Mouse (Mus musculus) embryonic facial prominence, embryonic 13.5 days (tissue): ENCODE measurements at regions not wholly inside any gene's neighbourhood (a gene's known extent, or its start where the extent isn't known, plus 50 kb on each side); places are given as distances from the start of the nearest gene placed in this dataset.
A peak's percentile ranks its signal among the peaks of the same experiment; 100 is the strongest.

Experiments
- ATAC-seq: fragments of 200-750 bp; cut with Nextera tagmentation; 2 replicates; pipeline ENCODE4 v1.8.0; 2017; ENCODE audit warnings: low read depth; ENCODE audit not compliant: insufficient number of reproducible peaks, insufficient read depth, low FRiP score, low TSS enrichment
- H3K27ac ChIP-seq: fragments of 300-500 bp; sonication (generic); 2 replicates; pipeline ENCODE4 v1.5.1; 2015; ENCODE audit warnings: moderate library complexity, mild to moderate bottlenecking, inconsistent platforms
- H3K27me3 ChIP-seq: fragments of 300-500 bp; sonication (generic); 2 replicates; pipeline ENCODE4 v1.6.1; 2015; ENCODE audit warnings: mild to moderate bottlenecking, inconsistent platforms
- H3K36me3 ChIP-seq: fragments of 300-500 bp; sonication (generic); 2 replicates; pipeline ENCODE4 v1.6.1; 2015; ENCODE audit warnings: mild to moderate bottlenecking, inconsistent platforms
- H3K4me1 ChIP-seq: fragments of 300-500 bp; sonication (generic); 2 replicates; pipeline ENCODE4 v1.6.1; 2015; ENCODE audit warnings: inconsistent platforms
- H3K4me2 ChIP-seq: fragments of 300-500 bp; sonication (generic); 2 replicates; pipeline ENCODE4 v1.6.1; 2015; ENCODE audit warnings: moderate library complexity, mild to moderate bottlenecking, inconsistent platforms
- H3K4me3 ChIP-seq: fragments of 300-500 bp; sonication (generic); 2 replicates; pipeline ENCODE4 v1.5.1; 2015; ENCODE audit warnings: mild to moderate bottlenecking, inconsistent platforms
- H3K9ac ChIP-seq: fragments of 300-500 bp; sonication (generic); 2 replicates; pipeline ENCODE4 v1.6.1; 2015; ENCODE audit warnings: mild to moderate bottlenecking, inconsistent platforms
- H3K9me3 ChIP-seq: fragments of 300-500 bp; sonication (generic); 2 replicates; pipeline ENCODE4 v1.6.1; 2016; ENCODE audit warnings: inconsistent platforms
- WGBS: fragments of 180-500 bp; shearing (Covaris S2); methylation state at CpG from one replicate; pipeline ENCODE4 v1.1.7; 2015; ENCODE audit warnings: mixed read lengths; 5-methylcytosine and 5-hydroxymethylcytosine counted together

- H3K36me3 ChIP-seq, result no peaks in the 10 kb centered on the region
- H3K4me2 ChIP-seq, result peak overlapping the region; percentile 27; the same call in 1 of the 2 replicates
- no peak overlapping the region for H3K4me3 ChIP-seq
- no peak overlapping the region for H3K9ac ChIP-seq
- no peak for ATAC-seq
- no peaks in the 10 kb centered on the region for H3K27me3 ChIP-seq
- 39% methylated on average over 7 of the region's 7 CpGs for WGBS
- H3K4me1 ChIP-seq, result peaks cover 11% of the 10 kb centered on the region; the same call in 1 of the 2 replicates
- H3K9me3 ChIP-seq, result no peaks in the 10 kb centered on the region
- no peak overlapping the region; the same call in 1 of the 2 replicates for H3K27ac ChIP-seq
Measured at GRCm38 (mm10) chr2:79180782-79181181, 74.4 kb upstream of the Itga4 start.

GRCm38 (mm10) chr2:79183034-79183630 lies 72.1 kb upstream of the Itga4 start:
- ATAC-seq, result no peak
- no peak overlapping the region for H3K4me2 ChIP-seq
- H3K9ac ChIP-seq, result no peak overlapping the region
- H3K4me1 ChIP-seq, result peaks cover 19% of the 10 kb centered on the region
- no peaks in the 10 kb centered on the region for H3K36me3 ChIP-seq
- no peaks in the 10 kb centered on the region for H3K9me3 ChIP-seq
- no peaks in the 10 kb centered on the region for H3K27me3 ChIP-seq
- 66% methylated on average over 7 of the region's 7 CpGs for WGBS
- no peak overlapping the region for H3K4me3 ChIP-seq
- no peak overlapping the region for H3K27ac ChIP-seq

- no peak for ATAC-seq
- Histone ChIP-seq H3K9ac (no peak overlapping the region), H3K36me3 (no peaks in the 10 kb centered on the region), H3K4me2 (no peak overlapping the region), H3K9me3 (no peaks in the 10 kb centered on the region), H3K4me1 (peaks cover 19% of the 10 kb centered on the region), H3K27ac (no peak overlapping the region), H3K27me3 (no peaks in the 10 kb centered on the region), H3K4me3 (no peak overlapping the region)
- 77% methylated on average over 11 of the region's 11 CpGs for WGBS
Measured at GRCm38 (mm10) chr2:79185234-79186101, 69.8 kb upstream of the Itga4 start.

- Histone ChIP-seq H3K4me3 (no peak overlapping the region), H3K4me2 (no peak overlapping the region), H3K4me1 (peaks cover 19% of the 10 kb centered on the region), H3K36me3 (no peaks in the 10 kb centered on the region), H3K9ac (no peak overlapping the region), H3K27ac (no peak overlapping the region), H3K9me3 (no peaks in the 10 kb centered on the region), H3K27me3 (no peaks in the 10 kb centered on the region)
- no peak for ATAC-seq
- WGBS, result 73% methylated on average over 7 of the region's 7 CpGs
Measured at GRCm38 (mm10) chr2:79186878-79187277, 68.3 kb upstream of the Itga4 start.

GRCm38 (mm10) chr2:79188511-79189193 lies 66.6 kb upstream of the Itga4 start:
- Histone ChIP-seq H3K9me3 (no peaks in the 10 kb centered on the region), H3K4me1 (peaks cover 16% of the 10 kb centered on the region), H3K4me2 (no peak overlapping the region), H3K27me3 (no peaks in the 10 kb centered on the region), H3K9ac (no peak overlapping the region), H3K27ac (no peak overlapping the region), H3K36me3 (no peaks in the 10 kb centered on the region), H3K4me3 (no peak overlapping the region)
- ATAC-seq, result no peak
- WGBS, result 87% methylated on average over 6 of the region's 6 CpGs

GRCm38 (mm10) chr2:79193851-79194250 lies 61.4 kb upstream of the Itga4 start:
- WGBS, result 71% methylated on average over 1 of the region's 1 CpGs
- ATAC-seq, result no peak
- Histone ChIP-seq H3K36me3 (no peaks in the 10 kb centered on the region), H3K9ac (no peak overlapping the region), H3K9me3 (no peaks in the 10 kb centered on the region), H3K27ac (no peak overlapping the region), H3K4me1 (no peaks in the 10 kb centered on the region), H3K4me2 (no peak overlapping the region), H3K27me3 (no peaks in the 10 kb centered on the region), H3K4me3 (no peak overlapping the region)

GRCm38 (mm10) chr2:79201677-79202076 lies 53.5 kb upstream of the Itga4 start:
- H3K27ac ChIP-seq, result no peak overlapping the region
- H3K36me3 ChIP-seq, result no peaks in the 10 kb centered on the region
- no peak for ATAC-seq
- no peak overlapping the region for H3K9ac ChIP-seq
- peaks cover 10% of the 10 kb centered on the region; the same call in 1 of the 2 replicates for H3K4me1 ChIP-seq
- no peaks in the 10 kb centered on the region for H3K27me3 ChIP-seq
- H3K4me2 ChIP-seq, result no peak overlapping the region
- no peak overlapping the region for H3K4me3 ChIP-seq
- H3K9me3 ChIP-seq, result no peaks in the 10 kb centered on the region
- WGBS, result 66% methylated on average over 6 of the region's 6 CpGs
